Mouse (Mus musculus) thymus, postnatal 14 days (tissue): ENCODE results near the gene Col26a1.

ENCODE experiments used
- DNase-seq: peaks from one replicate; pipeline ENCODE4 v3.0.0; 2021

Col26a1 gene

DNA sequence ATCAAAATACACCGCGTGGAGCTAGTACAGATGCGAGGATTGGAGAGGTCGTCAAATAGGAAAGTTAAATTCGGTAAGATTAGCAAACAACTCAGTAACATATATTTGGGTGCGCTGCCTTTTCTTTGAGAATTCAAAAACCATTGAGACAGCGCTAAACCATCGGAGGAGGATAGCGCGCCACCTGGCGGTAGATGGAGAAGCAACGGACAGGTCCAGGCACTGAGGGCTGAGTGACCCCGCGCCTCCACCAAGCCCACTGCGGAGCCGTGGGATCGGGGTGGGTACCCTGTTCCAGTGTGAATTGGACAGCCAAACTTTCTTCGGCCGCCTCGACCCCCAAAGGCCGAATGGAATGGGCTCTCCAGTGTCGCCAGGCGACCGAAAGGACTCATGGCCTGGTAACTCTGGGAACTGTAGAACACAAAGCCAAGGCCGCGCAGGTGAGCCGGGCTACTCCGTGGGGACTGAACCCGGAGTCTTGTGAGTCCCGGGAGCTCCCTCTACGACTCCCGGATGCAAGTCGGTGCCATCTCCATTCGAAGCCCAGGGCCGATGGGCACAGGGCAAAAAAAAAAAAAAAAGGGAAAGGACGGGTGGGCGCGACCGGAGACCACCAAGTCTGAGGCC lies 1.5 kb downstream of the Col26a1 start:
- peak; percentile 87 for DNase-seq

DNA sequence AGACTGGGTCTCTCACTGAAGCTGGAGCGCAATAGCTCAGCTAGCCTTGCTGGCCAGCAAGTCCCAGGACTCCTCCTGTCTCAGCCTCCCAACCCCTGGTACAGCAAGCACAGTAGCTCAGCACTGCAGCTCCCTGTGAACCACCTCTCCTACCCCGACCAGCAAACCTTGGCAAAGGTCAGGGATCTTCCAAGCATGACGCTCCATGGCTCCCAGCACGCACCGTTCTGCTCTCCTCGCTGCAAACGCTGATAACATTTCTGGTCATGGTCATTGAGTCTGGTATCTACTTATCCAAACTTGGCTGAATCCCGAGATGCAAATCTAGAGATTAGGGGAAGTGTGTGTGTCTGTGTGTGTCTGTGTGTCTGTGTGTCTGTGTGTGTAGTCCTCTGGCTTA lies 2.9 kb downstream of the Col26a1 start:
- no peak for DNase-seq

- DNase-seq, result no peak
Observed at GRCm38 (mm10) chr5:136874271-136874670, 8.7 kb downstream of the Col26a1 start.

DNA sequence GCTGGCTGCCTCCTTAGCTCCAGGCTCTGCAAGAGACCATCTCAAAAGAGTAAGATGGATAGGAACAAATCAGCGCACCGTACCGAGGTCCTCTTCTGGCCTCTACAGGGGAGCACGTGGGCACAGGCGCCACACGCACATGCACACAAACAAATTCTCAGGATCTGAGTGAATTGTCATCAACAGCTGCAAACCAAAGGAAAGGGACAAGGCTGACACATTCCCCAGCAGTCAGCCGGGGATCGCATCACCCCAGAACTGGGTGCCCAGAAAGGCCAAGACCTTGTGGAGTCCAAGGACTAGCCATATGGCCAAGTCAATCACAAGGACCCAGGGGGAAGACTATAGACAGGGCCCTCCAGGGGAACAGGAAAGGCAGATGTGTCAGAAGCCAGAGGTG lies 10.6 kb downstream of the Col26a1 start:
- no peak for DNase-seq

- peak; percentile 67 for DNase-seq
Observed at GRCm38 (mm10) chr5:136869451-136870114, 13.4 kb downstream of the Col26a1 start.

DNA sequence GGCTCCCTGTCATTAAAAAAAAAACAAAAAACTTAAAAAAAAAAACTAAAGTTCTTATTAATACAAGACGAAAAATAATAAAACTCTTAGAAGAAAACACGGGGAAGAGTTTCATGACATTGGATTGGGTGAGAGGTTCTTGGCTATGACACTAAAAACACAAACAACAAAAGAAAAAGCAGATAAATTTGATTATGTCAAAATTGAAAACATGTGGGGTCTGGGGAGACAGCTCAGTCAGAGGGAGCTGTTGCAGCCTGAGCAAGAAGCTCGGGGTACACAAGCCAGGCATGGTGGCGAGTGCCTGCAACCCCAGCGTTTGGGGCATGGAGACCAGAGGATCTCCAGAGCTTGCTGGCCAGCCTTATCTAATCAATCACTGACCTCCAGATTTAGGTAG lies 15.3 kb downstream of the Col26a1 start:
- DNase-seq, result no peak

GRCm38 (mm10) chr5:136863961-136864674 lies 18.9 kb downstream of the Col26a1 start:
- peak; percentile 92 for DNase-seq

DNA sequence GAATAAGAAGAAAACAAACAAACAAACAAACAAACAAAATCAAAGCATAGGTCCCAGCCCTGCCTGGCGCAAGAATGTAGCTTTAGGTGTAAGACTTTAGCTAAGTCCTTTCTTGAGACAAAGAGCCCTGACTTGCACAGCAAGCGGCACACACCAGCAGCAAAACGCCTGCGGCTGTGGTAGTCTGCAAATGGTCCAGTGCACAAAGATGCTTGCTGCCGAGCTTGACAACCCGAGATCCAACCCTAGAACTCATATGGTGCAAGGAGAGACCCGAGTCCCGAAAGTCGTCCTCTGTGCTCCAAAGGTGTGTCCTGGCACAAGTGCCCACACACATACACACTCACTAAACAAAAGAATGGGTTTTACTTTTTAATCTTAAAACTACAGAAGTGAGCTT lies 19.7 kb downstream of the Col26a1 start:
- DNase-seq, result peak; percentile 20

DNA sequence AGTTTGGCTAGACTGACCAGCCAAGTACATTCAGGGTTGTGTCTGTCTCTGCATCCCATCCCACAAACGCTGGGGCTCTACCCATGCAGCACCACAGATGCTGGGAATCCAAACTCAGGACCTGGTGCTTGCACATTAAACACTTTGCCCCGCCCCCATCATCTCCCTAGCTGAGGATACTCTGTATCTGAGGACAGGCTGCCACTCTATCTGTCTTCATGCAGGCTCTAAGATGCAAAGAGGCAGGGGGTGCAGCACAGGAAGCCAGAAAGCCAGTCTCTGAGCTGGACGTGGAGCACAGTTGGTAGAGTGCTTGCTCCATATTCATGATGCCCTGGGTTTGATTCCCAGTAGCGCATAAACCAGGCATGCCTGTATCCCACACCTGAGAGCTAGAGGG lies 20.2 kb downstream of the Col26a1 start:
- peak; percentile 63 for DNase-seq

DNA sequence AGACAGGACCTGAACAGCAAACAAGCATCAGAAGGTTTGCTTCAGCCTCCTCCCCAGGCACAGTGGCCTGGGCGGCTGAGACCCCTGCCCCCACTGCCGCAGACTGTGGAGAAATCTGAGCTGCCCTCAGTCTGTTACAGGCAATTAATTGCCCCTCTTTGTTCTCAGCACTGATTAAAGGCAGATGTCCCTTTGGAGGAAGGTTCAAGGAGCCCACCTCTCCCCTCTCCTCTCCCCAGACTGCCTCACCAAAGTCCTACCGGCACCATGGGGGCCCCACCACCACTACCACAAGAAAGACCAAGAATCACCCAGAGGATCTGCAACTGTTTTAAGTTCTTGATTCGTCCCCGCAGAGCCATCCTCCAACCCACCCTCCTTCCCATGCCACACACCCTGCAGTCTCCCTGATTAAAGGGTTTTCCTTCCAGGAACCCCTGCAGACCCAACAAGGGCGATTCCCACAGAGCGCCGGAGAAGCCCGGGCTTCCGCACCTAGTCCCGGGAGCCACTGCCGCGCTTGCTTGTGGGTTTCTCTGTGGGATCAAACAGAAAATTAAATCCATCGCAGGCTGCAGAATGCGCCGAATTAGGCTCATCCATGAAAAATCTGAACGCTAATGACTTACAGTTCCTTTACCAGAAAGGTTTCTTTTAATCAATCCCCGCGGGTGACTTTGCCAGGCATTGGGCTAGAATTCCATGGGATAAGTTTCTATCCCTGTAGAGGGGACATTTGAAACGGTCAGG lies 21.6 kb downstream of the Col26a1 start:
- DNase-seq, result no peak

DNA sequence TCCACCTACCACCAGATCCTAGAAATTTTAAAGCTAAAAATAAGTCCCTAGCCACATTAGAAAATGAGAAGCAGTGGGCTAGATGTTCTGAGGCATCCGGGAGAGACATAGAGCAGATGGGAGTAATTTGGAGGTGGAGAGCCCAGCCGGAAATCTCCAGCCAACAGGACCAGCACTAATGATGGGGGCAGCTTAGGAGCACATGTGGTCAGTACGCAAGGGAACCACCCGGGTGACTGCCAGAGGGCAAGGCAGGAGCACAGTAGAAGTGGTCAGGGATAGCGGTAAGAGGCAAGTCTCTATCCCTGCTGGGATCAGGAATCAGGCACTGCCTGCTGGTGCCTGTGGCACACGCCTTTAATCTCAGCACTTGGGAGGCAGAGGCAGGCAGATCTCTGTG lies 32.3 kb downstream of the Col26a1 start:
- no peak for DNase-seq

GRCm38 (mm10) chr5:136846385-136847264 lies 36.4 kb downstream of the Col26a1 start:
- DNase-seq, result no peak

DNA sequence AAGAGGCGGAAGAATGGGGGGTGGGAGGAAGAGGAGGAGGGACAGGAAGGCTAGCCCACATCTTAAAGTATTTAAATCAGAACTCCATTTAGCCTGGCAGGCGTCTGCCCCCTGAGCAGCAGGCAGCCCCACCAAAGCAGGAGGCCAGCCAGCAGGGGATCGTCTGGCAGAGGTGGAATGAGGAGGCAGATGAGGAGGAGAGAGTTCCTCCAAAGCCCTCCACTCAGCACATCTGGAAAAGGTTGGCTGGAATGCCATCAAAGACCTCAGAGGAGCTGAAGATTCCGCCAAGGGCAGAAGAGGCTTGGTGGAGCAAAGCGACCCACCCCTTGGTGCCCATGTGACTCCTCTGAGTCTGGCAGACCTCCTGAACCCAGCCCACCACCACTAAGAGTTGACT lies 39.1 kb downstream of the Col26a1 start:
- DNase-seq, result no peak

DNA sequence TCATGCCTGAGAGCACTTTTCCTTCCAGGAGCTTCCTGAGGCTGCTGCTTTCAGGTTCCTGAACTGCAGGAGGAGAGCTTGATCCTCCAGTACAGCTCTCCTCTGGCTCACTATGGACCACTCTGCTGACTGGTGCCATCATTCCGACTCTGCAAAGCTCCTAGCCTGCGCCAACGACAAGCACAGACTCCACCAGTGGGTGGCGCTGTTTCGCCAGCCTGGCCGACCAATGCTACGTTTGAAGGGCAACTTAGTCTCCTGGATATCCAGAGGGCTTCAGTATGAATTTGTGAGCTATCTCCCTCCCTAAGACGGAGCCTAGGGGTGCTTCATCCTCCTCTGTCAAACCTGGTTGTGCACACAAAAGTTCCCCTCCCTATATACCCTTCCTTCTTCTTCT lies 43.0 kb downstream of the Col26a1 start:
- DNase-seq, result peak; percentile 78

DNA sequence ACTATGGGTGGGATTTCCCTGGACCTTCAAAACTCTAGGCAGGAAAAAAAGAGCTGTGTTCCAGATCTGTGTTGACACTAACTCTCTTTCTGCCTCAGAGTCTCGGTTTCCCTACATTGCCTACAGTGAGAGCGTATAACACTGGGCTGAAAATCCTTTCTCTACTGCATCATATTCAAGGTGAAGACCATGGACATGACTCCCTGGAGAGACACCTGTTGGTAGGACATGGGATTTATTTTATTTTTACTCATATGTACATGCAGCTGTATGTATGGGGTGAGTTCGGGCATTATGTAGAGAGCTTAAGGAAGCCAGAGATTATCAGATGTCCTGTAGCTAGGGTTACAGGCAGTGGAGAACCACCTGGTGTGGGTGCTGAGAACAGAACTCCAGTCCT lies 50.0 kb downstream of the Col26a1 start:
- DNase-seq, result no peak

- no peak for DNase-seq
Observed at GRCm38 (mm10) chr5:136830156-136830555, 52.9 kb downstream of the Col26a1 start.

GRCm38 (mm10) chr5:136821971-136822370 lies 61.0 kb downstream of the Col26a1 start:
- no peak for DNase-seq

DNA sequence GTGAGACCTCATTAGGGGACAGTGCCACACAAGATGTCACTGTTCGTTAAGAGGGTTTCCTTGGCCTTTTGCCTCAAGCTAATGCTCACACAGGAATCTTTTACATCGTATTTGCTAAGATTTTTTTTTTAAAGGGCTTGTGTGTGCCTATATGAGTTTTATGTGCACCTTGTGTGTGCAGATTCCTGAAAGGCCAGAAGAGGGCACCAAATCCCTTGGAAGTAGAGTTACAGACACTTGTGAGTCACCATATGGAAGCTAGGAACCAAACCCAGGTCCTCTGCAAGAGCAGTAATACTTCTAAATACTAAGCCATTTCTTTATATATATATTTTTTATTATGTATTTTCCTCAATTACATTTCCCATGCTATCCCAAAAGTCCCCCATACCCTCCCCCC lies 62.1 kb downstream of the Col26a1 start:
- no peak for DNase-seq

DNA sequence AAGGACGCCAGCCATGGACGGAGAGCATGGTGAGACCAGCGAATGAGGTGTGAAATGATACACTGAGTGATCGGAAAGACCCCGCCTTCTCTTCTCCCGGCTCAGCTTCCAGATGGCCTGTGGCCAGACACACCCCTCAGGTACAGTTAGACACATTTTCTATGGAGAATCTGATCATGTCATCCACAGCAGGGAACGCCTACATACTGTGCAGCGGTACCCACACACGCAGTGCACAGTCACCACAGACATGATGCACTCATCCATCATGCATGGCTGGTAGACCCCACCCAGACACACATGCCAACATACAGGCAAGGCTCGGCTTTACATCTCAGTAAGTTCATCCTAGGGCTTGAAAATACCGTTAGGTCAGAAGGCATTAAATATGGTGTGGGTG lies 63.3 kb downstream of the Col26a1 start:
- no peak for DNase-seq

DNA sequence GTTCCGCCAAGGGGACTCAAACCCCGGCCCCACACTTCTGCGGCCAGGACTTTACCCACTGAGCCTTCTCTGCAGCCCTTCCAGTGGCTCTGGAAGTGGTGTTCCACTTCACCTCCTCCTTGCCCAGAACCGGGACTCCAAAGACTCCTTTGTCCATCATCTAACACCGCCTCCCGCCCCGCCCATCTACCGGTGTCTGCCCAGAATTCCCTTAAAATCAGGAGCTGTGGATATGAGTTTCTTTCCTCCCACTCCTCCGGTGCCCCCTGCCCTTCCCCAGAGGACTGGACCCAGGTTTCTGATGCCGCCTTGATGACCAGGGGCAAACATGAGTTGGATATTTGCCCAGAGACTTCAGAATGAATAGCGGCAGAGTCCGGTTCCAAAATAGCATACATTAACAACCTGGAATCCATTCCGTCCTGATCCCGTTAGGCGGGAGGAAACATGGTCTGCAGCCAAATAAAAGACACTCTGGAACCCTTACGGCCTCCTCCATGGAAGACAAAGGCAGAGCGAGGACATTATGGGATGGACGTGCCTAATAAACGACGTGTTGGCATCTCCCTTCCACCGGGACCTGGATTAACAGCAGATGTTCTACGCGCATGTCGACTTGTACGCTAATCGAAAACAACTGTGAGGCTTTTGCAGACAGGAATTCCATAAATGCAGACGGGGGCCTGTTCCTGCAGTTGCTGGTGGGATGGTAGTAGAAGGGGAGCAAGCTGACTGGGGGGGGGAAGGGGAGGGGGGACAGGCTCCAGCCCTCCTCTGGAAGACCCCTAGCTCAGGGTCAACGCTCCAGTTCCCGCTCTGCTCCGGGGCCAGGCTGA lies 72.3 kb downstream of the Col26a1 start:
- DNase-seq, result no peak

DNA sequence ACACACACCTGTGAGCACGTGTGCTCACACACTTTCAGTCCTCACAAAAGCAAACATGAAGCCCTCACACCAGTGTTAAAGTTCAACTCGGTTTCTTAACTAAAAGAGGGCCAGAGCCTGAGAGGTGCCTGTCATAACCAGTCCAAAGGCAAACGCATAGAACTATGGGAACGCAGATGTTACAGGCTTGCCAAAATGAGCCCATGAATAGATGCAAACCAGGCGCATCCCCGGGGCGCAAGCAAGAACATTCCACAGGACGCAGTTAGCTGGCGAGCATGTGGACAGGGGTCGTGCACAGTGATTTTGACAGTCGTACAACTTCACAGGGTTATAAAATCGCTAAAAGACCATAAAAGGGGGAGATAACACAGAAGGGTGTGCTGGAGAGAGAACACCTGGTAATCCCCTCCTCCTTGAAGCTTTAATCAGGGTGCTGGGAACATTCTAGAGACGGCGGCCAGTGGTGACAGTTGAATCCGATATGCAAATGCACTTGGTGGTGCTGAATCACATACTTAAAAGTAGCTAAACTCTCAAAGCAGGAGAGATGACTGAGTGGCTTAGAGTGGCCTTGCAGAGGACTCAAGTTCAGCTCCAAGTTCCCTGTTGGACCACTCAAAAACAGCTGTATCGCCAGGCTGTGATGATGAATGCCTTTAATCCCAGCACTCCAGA lies 76.5 kb downstream of the Col26a1 start:
- no peak for DNase-seq
